Mouse (Mus musculus): Measurements from ENCODE around the gene Snx10.

Gene Snx10

GRCm38 (mm10) chr6:51585980-51586379, 62.3 kb downstream of the Snx10 start:
- 22% methylated on average over 8 of the region's 8 CpGs for WGBS

DNA sequence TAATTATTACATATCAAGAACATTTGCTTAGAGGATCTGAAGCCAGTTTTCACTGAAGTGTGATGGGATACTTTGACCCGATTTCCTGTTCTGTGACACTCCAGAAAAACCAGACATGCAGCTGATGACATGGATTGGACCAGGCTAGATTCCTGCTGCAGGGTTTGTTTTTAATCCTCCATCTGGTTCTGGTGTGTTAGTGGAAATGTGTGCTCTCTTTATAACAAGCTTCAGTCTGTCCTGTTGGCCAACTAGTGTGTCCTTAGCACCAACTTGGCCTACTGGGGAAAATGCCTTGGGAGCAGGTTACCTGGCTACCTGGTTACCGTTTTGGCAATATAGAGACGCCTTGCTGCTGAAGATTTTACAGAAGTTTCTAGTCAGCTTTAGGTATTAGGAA, 63.6 kb downstream of the Snx10 start:
- 86% methylated on average over 3 of the region's 3 CpGs for WGBS

- 53% methylated on average over 1 of the region's 1 CpGs for WGBS
Observed at GRCm38 (mm10) chr6:51591264-51591663, 67.6 kb downstream of the Snx10 start.

- WGBS: 39% methylated on average over 3 of the region's 3 CpGs
Observed at GRCm38 (mm10) chr6:51591844-51592243, 68.1 kb downstream of the Snx10 start.

GRCm38 (mm10) chr6:51592356-51593115, 68.8 kb downstream of the Snx10 start:
- WGBS: 4% methylated on average over 45 of the region's 45 CpGs

- 45% methylated on average over 10 of the region's 10 CpGs for WGBS
Observed at GRCm38 (mm10) chr6:51593446-51594035, 69.8 kb downstream of the Snx10 start.

GRCm38 (mm10) chr6:51594516-51594915, 70.8 kb downstream of the Snx10 start:
- 47% methylated on average over 4 of the region's 4 CpGs for WGBS

DNA sequence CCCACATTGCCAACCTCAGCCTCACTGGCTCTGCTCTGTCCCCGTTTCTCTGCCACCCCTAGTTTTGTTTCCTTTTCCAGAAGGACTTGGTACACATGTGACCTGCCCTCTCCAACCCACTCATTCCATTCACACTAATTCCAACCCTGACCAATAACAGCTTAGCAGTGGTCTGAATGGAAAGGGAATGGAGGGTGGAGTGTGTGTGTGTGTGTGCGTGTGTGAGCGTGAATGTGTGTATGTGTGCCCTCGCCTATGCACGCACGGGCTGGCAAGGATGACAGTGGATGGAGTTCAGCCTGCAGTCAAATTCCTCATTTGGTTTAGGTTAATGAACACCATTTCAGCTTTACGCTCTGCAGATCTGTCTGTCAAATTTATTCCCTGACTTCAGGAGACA, 74.4 kb downstream of the Snx10 start:
- WGBS: 86% methylated on average over 7 of the region's 7 CpGs

- WGBS: 93% methylated on average over 9 of the region's 9 CpGs
Observed at GRCm38 (mm10) chr6:51600412-51600811, 76.7 kb downstream of the Snx10 start.

DNA sequence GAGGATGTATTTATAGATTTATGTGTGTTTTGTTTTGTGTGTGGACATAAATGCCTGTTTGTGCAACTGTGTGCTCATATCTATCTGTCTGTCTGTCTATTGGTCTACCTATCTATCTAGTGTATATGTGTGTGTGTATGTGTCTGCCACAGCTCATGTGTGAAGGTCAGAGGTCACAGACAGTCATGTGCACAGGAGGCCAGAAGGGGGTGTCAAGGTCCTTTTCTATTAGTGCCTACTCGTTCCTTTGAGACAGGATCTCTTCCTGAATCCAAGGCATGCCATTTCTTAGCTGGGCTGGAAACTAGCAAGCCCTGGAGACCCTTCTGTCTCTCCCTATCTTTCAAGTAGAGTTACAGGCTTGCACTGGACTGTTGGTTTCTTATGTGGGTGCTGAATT, 78.6 kb downstream of the Snx10 start:
- 87% methylated on average over 1 of the region's 1 CpGs for WGBS

- 92% methylated on average over 10 of the region's 10 CpGs for WGBS
Observed at GRCm38 (mm10) chr6:51603691-51604090, 80.0 kb downstream of the Snx10 start.

DNA sequence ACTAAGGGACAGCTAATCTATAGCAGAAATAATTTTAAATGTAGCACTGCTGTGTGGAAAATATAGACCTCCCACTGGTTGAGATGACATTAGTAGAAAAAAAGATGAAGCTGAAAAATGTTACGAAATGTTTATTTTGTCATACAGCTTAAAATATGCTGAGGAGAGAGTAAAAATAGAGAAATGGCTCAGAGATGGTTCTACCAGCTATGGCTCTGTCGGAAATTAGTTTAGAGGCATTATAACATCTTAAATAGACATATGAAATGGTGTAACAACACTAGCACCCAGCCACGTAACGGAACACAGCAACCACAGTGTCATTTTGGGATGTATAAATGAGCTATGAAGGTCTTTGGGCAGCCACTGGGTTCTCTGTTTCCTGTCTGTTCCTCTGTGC, 82.5 kb downstream of the Snx10 start:
- 47% methylated on average over 4 of the region's 4 CpGs for WGBS

- WGBS: 45% methylated on average over 7 of the region's 7 CpGs
Observed at GRCm38 (mm10) chr6:51606803-51607202, 83.1 kb downstream of the Snx10 start.

- 66% methylated on average over 4 of the region's 4 CpGs for WGBS
Observed at GRCm38 (mm10) chr6:51611621-51612020, 87.9 kb downstream of the Snx10 start.

DNA sequence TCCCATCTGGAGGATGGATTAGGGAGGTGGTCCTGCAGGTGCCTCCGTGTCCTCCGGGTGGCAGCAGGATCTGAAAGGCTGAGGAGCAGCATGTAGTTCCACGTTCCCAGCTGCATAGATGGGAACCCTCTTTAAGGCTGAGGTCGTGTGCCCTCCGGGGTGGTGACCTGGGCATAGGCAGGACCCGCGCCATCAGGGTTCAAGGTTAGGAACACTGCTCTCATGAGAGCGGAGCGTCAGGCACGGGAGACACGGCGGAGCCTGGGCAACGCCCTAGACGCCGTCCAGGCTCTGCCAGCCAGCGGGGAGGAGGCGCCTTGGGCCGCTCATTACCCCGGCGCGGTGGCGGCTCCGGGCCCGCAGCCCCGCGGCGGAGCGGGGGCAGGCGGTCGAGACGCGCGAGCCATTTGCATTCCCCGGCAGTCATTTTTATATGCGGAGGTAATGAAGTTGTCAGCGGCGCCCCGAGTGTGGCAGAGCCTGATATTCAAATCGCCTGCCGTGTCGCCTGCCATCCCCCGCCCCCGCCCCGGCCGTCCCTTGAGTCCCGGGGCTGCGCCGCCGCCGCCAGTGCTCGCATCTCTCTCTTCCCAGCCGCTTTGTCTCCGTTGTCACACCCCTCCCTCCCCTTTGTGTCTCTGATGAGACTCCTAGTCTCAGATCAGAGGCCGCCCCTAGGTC, 88.8 kb downstream of the Snx10 start:
- under 1% methylated on average over 54 of the region's 54 CpGs for WGBS

GRCm38 (mm10) chr6:51613661-51614060, 90.0 kb downstream of the Snx10 start:
- 83% methylated on average over 11 of the region's 11 CpGs for WGBS

DNA sequence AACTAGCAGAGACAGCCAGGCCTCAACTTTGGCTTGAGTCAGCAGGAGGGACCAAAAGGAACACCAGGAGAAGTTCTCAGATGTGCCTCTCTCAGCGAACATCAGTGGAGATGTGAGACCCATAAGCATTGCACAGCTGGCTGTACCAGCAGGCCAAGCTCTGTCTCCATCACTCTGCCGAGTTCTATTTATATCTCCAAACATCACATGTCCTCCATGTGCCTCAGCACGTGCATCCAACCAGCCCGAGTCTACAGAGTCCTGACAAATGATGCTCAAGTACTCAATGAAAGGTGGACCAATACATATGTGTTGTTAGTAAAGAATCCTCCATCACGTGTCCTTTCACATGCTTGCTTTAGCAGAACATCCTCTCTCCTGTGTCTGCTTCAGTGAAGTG, 103.1 kb downstream of the Snx10 start:
- 87% methylated on average over 5 of the region's 5 CpGs for WGBS

DNA sequence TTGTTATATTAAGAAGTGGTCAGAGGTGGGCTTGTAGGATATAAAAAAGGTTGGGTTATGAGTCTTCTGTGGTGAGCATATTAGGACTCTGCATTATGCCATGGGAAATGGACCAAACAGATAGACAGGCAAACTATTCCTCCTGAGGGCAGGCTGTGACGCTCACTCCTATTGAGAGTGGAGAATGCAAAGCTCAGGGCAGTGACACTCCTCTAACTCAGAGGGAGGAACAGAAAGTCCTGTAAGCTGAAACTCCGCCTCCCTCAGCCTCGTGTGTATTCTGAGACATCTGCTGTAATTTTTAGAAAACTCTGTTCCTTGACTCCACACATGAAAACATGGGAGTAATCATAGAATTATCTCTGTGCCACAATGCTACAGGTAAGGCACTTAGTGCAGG, 106.0 kb downstream of the Snx10 start:
- 62% methylated on average over 3 of the region's 3 CpGs for WGBS

GRCm38 (mm10) chr6:51630184-51630583, 106.5 kb downstream of the Snx10 start:
- WGBS: 78% methylated on average over 2 of the region's 2 CpGs

DNA sequence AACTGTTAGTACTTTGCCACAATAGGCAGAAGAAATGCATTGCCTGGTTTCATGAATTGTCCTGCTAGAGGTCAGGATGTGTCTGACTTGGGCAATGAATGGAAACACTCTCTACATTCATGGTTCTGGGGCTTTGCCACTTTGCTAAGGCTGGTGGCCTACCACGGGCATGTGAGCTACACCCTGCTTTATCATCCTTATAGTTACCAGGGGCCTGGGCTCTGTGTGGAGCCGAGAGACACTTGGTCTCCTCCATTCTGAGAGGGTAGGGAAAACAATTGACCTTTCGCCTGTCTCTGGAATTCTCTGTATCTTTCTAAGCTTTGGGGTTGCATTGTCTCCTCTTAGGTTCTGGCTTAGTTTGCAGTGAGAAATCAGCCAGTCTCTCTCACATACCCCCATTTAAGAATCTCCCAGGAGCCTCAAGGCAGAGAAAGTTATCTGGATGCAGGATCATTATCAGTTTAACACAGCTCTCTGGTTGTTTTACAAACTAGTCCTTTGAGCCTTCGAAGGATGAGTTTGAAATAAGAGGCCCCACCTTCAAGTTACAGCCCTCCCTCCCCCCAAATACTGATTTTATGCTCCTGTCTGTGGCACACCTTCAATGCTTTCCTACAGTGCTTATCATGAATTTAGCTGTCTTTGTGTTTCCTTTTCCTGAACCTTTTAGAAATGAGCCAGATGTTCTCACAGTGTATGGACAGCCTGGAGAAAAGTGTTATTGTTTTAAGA, 109.4 kb downstream of the Snx10 start:
- WGBS: 87% methylated on average over 4 of the region's 4 CpGs

DNA sequence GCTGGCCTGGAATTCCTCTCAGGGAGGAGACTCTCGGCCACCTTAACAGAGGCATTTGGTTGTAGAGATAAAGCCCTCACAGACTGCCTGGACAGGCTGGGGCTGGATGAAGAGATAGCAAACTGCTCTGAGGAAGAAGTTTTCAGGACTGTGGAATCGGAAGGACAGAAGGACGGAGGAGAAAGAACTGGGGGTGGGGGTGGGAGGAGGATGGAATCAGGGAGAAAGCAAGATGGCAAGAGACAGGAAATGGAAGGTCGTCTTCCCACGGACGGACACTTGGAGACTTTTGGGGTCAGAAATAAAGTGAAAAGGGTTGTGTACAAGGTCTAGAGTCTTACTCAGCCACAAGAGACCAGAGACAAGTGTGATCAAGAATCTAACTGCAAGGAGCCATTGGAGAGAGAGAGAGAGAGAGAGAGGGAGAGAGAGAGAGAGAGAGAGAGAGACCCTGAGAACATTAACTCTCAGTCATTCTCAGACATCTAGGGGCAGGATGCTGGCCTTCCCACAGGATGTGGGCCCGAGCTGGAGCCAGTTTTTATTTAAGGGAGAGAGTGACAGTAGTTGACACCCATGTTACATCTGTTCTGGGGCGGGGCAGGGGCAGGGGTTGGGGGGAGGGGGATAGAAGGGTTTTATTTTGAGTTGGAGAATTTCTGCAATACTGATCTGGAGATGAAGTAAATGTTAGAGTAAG, 110.1 kb downstream of the Snx10 start:
- WGBS: 79% methylated on average over 8 of the region's 8 CpGs

Measured in cerebral cortex, adult 2 months (tissue).